Mouse (Mus musculus) layer of hippocampus, postnatal 25 days (tissue): ENCODE measurements at regions not wholly inside any gene's neighbourhood (a gene's known extent, or its start where the extent isn't known, plus 50 kb on each side); places are given as distances from the start of the nearest gene placed in this dataset.

Source experiments
- DNase-seq, 2 experiments: peaks; one replicate each; pipeline ENCODE4 v3.0.0; 2022; ENCODE audit warnings: mixed read lengths in 2 of 2, low spot score in 1 of 2; ENCODE audit errors: extremely low spot score in 1 of 2

GRCm38 (mm10) chr15:51083677-51084322, 2800.9 kb upstream of the Gm7489 start:
- no peak for DNase-seq

- DNase-seq = no peak
Observed at GRCm38 (mm10) chr15:51092936-51093335, 2791.8 kb upstream of the Gm7489 start.

GRCm38 (mm10) chr15:51103948-51104347, 2780.8 kb upstream of the Gm7489 start:
- no peak for DNase-seq

GRCm38 (mm10) chr15:51104362-51104761, 2780.3 kb upstream of the Gm7489 start:
- DNase-seq = no peak

- DNase-seq = no peak
Observed at GRCm38 (mm10) chr15:51104796-51105195, 2779.9 kb upstream of the Gm7489 start.

- no peak for DNase-seq
Observed at GRCm38 (mm10) chr15:51105359-51106008, 2779.2 kb upstream of the Gm7489 start.

DNA sequence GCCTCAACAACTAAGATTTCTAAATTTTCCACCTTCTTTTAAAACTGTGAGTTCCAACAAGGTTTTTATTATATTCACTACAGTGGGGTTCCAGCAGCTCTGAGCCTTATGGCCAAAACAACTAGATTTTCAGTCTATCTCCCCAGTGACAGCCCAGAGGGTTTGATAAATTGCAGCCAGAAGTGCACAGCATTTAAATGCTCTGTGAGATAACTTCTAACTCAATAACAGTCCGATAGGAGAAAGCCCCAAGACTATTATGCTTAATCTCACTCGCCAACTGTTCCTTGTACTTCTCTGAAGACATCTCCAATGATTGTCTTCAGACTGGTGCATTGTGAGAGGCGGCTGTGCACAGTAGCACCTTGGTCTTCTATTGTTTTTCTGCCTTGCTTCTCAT, 2774.5 kb upstream of the Gm7489 start:
- no peak for DNase-seq

GRCm38 (mm10) chr15:51125896-51126295, 2758.8 kb upstream of the Gm7489 start:
- no peak for DNase-seq

DNA sequence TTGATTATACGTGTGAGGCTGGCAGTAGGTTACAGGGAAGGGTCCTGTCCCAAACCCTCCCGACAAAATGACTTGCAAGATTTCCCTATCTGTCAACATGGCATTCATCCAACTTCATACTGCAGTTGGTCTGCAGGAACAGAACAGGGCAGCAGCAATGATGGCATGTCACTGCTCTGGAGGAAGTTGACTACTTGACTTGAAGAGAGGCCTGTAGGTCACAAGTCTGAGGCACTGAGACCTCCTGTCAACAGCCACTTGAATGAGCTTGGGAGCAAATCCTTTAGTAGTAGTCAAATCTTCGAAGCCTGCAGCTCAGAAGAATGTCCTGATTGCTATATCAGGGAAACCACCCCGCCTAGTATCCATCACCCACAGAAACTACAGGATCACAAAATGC, 2753.7 kb upstream of the Gm7489 start:
- DNase-seq = no peak

DNA sequence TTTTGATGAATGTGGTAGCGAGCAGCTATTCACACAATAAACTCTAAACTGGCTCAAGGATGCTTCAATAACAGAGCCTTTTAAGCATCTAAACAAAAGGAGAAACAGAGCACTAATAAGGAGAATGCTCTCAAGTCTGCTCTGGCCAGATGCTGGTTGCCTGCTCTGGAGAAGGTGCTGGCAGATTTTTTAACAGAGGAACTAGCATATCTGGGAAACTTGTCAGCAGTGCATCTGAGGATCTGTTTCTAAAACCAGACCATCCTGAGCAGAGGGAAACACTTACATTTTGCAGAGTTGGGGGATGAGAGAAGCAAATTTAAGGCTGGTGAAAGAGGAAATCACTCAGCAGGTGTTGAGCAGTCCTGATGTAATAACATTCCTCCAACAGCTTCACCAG, 2748.6 kb upstream of the Gm7489 start:
- DNase-seq = no peak

DNA sequence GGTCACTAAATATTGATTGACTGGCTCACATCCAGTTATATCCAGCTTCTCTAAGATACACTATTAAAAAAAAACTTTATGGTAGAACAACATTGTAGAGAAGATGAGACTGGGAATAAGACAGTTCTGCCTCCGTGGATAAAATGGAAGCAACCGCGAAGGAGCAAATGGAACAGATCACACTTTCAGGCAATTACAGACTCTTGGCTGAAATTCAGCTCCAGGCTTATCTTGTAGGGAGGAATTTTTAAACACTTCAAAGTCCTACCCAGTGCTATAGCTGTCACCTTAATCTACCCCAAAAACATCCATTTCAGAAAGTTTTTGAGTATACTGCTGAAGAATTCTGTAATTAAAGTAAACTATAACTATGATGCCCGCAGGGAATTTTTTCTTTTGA, 2745.2 kb upstream of the Gm7489 start:
- DNase-seq = no peak

DNA sequence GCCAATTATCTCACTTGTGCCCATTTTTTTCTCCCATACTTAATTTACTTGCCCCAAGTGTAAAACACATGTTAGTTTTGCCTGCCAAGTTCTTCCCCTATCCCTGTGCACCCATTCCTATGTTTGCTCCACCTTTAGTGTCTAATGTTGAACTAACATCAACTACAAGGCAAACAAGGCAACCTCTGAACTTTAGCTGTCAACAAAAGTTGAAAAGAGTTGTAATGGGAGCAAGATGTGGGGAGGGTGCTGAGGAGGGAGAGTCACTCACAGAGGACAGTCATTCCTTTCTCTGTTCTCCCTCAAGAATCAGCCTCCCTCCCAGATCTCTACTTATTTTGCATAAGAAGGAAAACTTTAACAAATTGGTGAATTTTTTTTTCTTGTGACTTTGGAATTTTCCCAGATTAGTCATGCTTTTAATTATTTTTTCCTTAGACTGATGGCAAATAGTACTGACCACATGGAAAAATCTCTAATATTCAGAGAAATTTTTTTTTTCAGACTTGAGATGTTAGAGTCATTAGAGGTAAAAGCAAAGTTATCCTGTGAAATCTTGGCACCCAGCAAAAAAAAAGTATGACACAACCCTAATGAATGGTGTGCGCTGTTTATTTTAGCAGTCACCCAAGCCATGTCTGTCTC, 2710.6 kb upstream of the Gm7489 start:
- DNase-seq = no peak

DNA sequence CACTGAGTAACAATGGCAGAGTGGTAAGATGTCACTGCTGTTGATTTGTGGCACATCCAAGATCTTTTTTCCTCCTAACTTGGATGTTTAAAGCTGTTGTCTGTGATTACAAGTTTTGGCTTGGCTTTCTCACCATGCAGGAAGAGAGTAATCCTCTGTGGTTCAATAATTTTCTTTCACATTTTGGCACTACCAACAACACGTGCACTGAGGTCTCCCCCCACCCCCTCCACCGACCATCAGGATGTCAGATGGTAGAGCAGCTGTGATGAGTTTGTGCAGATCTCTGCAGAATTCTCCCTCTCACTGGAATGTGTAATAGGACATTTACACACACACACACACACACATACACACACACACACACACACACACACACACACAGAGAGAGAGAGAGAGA, 2708.2 kb upstream of the Gm7489 start:
- no peak for DNase-seq

DNA sequence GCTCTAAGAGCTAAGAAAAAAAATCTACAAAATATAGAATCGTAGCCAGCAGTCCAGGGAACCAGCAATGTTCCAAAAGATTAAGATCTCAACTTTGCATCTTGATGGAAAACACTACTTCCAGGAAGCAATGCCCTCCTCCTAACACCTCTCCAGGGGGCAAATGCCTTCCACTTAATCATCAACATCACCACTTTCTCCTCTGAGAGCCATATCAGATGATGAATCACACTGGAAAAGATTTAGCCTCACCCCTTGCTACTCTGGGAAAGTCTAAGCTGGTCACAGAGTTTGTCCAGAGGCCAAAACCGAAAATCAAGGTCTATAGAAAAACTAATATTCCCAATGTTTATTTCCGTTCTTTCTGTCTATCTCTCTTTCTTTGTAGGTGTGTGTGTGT, 2695.6 kb upstream of the Gm7489 start:
- DNase-seq = no peak

- DNase-seq = no peak
Observed at GRCm38 (mm10) chr15:51197466-51198158, 2687.1 kb upstream of the Gm7489 start.

GRCm38 (mm10) chr15:51203351-51203750, 2681.4 kb upstream of the Gm7489 start:
- no peak for DNase-seq

DNA sequence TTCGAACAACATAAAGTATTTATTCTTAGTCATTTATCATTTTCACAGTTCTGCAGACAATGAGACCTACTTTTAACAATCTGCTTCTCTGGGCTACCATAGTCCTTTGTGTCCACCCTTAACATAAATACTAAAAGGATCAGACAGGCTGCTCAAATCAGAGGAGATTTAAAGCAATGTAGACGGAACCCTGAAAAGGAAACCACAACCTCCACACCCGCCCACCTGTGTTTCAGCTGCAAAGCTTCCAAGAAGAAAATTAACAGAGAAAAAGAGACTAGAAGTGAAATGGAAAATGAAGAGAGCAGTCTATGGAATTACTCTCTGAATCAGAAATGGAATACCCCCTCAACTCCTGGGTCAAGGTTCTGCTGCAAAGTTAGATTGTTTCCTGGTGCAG, 2678.7 kb upstream of the Gm7489 start:
- DNase-seq = no peak

DNA sequence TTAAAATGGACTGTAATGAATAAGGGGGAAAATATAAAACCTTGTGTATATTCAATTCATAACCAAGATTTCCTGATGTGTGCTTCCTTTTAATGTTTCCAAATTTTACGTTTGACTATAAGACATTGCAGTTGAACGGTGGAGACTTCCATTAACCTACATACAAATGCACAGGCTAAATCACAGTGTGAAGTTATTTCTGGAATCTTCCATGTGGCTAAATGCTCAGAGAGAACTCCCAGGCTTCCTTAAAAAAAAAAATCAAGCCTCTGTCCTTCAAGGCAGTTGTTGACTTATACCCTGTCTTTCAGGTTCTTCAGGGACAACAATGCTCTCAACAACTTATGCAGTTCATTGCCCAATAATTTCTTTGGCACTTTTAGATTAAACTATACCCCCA, 2677.9 kb upstream of the Gm7489 start:
- DNase-seq = no peak

GRCm38 (mm10) chr15:51234873-51235272, 2649.8 kb upstream of the Gm7489 start:
- DNase-seq = no peak

DNA sequence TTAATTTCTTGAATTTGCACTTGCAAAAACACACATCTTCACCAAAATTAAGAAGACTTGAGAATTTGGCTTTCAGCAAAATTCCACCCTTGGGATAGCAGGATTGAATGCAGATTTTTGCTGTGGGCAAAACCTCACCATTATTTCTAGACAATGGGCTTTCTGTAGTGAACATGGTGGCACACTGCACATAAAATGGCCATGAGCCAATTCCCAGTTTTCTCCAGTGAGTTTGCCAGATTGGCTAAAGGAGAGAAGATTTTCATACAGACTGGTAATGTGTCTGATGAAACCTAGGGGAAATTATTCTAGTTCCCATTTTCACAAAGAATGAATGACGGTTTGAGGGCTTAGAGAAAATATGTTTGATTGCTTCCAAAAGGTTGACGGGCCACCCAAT, 2640.1 kb upstream of the Gm7489 start:
- no peak for DNase-seq

GRCm38 (mm10) chr15:51247259-51247658, 2637.4 kb upstream of the Gm7489 start:
- no peak for DNase-seq
